Mouse (Mus musculus): Measurements from ENCODE around the gene Rerg.

DNA sequence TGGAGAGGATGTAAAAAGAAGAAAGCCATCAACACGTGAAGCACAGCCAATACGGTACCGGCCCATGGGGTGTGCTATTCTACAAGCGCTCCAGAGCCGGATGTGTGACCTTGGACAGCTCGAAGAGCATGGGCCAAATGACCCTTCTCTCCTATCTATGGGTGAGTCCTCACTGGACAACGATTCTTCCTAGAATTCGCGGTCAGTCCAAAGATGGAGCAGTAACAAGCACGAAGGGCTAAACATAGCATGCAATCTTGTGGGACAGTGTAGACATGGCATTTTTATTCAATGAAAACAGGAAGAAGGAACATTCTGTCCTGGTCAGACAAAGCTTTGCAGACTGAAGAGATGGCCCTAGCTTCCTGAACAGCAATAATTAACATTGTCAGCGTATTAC, 24.7 kb downstream of the Rerg start:
- no peak for TF ChIP-seq POLR2A (IDR thresholded peaks at IDR 0.05; ENCODE audit: insufficient read length, low read depth)
- no peak for TF ChIP-seq USF1 (IDR thresholded peaks at IDR 0.05; ENCODE audit: low read depth)
